Mouse (Mus musculus): ENCODE data around the gene Hspa1b.
A peak's percentile ranks its signal among the peaks of the same experiment; 100 is the strongest.
"Not testable (repeated sequence)": the region's sequence is repeated elsewhere in the genome, so short reads cannot be mapped to it uniquely, and the experiment has no call there.

Gene Hspa1b

DNA sequence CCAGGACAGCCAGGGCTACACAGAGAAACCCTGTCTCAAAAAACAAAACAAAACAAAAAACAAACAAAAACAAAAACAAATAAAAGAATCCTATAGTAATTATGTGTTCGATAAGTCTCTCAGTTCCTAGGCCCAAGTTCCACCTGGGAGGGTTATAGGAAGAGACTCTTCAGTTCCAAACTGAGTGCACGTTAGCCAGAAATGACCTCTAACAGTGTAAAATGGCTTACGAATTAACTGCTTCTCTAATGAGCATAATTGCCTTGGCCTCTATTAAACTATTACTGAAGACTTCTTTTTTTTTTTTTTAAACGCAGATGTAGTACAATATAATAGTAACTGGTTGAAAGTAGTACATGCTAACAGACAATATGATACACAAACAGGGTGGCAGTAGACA, 5.1 kb downstream of the Hspa1b start:
- peak in 1 of 2 experiments; percentile 67 for DNase-seq

DNA sequence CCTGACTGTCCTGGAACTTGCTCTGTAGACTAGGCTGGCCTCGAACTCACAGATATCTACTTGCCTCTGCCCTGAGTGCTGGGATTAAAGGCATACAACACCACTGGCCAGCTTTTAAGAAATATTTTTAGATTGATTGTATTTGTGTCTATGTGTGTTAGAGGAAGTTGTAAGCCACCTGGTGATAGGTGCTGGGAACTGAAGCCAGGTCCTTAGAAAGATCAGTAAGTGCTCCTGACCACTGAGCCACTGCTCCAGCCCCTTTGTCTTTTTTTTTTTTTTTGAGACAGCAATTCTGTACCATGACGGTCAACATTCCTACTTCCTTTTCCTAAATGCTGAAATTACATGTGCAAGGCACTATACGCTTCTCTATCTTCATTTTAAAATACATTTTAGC, 5.8 kb downstream of the Hspa1b start:
- no peak for DNase-seq

DNA sequence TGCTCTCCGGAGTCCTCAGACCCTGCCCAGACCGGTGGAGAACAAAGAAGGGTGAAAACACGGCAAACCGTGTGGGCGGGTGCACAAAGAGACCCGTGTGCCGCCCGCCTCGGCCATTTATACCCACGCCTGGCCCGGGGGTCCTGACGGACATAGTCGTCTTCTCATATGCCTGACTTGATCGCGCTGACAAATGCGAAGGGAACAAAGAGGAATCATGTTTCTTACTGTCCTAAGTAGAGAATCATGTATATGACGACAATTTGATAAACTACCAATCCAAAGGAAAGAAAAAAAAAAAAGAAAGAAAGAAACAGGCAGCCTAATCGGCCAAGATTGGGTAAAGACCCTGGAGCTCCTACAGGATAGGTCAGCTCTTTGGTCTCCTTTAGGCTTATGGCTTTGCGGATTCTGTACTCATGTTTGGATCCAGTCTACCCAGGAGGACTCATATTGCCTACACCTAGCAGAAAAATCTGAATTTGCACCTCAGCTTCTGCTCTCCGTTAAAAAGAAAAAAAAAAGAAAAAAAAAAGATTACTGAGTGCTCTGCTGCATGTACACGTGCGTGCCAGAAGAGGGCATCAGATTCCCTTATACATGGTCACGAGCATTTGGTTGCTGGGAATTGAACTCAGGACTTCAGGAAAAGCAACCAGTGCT, 6.5 kb downstream of the Hspa1b start:
- peak; percentile 69 to 74 for DNase-seq

DNA sequence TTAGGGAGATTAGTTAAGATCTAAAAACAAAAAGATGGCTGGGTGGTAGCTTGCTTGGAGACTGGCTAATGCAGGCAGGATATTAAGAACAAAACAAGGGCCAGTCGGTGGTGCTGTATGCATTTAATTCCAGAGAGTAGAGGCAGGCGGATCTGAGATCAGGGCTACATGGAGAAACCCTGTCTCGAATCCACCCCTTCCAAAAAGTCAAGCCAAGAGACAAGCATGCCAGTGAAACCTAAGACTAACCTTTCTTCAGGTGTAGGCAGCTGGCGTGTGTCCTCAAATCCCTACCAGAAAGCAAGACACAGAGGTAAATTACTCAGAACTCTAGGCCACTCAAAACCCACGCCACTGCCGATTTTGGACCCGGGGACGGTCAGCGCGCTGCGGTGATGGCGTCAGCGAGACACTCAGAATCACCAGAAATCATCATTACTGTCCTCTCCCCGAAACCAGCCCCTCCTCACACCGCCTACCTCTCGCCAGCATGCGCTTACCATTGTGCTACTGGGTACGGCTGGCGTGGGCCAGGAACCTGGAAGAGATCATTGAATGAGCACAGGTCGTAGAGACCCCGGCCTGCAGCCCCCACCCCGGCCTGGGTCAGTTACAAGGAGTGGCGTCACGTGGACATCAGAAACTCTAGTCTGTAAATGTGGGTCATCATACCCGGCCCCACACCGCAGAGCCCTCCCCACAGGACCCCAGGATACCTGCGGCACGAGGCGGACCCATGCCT, 7.2 kb downstream of the Hspa1b start:
- DNase-seq: no peak

DNA sequence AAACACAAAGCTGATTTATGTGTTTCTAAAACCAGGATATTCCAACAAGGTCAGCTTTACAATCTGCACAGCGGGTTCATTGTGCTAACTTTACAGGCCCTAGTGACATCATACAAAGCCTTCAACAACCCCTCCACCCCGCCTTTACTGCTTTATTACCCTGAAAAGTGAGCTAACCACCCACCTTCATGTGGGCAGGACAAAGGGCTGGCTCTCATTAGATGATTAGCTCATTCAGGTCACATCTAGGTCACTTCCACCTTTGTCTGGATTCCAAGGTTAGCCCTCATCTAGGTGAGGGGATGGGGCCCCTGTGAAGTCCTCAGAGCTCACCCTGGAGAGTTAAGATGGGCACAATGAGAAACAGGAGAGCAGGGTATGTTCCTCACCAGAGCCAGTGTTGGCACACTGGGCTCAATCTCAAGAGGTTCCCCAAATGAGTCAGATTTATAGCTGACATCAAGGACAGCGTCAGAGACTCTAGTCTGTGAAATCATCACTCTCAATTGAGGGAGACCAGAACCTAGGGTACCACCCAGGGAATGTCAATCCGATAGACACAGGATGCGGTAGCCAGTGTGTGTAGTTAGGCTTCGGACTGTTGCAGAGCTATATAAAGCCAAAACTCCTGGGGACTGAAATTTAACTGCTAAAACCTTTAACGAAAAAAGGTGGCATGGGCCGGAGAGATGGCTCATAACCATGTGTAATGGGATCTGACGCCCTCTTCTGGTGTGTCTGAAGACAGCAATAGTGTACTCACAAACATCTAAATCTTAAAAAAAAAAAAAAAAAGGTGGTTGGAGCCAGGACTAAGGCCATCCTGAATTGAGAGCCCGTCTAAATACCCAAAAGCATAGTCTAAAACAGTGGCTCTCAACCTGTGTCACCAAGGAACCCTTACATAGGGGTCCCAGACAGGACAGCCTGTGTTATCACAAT, 8.3 kb downstream of the Hspa1b start:
- DNase-seq: no peak

DNA sequence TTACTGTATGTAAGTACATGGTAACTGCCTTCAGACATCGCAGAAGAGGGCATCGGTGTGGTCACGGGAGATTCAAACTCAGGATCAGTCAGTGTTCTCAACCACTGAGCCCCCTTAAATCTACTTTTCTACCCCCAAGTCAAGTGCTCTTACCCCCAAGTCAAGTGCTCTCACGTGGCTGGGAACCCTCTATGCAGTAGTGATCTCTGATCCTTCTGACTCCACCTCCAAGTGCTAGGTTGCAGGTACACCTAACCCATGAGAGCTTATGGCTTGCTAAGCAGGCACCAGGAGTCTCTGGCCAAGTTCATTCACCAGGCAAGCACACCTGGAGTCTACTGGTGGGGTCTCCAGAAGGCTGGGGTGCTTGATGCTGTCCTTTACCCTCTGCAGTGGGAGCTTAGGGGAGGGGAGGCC, 9.5 kb downstream of the Hspa1b start:
- DNase-seq: no peak

DNA sequence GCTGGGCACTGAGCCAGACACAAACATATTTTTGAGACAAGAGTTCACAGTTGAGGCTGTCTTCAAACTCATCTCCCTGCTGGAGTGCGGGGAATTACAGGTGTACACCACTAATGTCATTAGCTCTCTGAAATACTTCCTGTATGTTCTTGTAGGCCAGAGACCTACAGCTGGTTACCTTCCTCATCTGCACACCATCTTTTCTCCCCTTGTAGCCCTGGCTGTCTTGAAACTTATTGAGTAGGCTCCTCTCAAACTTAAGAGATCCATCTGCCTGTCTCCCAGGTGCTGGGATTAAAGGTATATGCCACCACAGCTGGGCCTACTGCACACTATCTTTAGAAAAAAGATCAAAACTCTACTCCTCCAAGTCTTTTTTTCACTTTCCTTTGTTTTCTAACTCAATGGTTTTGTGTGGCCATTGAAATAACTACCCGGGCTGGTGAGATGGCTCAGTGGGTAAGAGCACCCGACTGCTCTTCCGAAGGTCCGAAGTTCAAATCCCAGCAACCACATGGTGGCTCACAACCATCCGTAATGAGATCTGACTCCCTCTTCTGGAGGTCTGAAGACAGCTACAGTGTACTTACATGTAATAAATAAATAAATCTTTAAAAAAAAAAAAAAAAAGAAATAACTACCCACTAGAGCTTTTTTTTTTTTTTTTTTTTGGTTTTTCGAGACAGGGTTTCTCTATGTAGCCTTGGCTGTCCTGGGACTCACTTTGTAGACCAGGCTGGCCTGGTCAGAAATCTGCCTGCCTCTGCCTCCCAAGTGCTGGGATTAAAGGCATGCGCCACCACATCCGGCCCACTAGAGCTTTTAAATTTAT, 10.1 kb downstream of the Hspa1b start:
- DNase-seq: not testable (repeated sequence)

DNA sequence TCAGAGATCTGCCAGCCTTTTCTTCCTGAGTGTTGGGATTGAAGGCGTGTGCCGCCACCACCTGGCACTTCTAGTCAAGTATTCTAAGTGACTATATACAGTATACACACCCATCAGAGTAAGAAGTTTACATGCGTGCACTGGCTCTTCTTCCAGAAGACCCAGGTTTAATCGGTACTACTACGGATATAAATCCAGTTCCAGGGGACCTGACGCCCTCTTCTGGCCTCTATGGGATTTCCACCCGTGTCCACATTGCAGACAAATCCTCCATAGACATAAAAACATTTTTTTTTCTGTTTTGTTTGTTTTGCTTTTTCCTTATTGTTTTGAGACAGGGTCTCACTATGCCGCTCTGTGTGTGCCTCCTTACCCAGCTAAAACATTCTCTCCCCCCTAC, 11.4 kb downstream of the Hspa1b start:
- DNase-seq: peak; percentile 65 to 76

DNA sequence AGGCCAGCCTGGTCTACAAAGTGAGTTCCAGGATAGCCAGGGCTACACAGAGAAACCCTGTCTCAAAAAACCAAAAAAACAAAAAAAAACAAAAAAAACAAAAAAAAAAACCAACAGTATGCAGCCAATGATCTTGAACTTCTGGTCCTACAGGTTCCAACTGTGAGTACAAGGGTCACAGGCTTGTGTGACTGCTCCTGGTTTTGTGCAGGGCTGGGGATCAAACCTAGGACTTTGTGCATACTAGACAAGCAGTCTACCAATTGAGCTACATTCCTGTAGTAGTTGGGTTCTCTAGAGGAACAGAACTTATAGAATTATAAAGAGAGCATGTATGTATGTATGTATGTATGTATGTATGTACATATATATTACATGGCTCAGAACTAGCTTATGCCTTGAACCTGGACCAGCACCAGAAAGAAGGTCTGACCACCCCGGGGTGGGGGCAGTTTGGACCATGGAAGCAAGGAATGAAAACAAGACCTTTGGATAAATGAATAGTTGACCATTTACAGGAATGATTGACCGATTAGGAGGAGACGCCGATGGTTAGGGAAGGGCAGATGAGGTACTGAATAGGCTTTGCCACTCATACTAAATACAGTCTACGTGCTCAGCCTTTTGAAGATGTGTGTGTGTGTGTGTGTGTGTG, 12.4 kb downstream of the Hspa1b start:
- peak; percentile 73 to 80 for DNase-seq

DNA sequence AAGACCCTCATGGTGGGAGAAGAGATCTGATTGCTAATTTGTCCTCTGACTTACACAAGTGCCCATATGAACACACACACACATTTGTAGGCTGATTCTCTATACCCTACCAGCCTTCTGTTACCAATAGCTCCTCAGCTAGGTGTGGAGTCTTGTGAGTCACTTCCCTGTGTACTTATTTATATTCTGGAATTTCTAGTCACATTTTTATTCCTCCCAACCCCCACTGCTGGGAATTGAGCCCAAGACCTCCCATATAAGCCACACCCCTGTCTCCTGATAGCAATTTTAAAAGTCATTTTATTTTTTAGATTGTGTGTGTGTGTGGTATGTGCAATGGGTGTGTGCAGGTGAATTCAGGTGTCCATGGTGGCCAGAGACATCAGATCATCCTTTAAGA, 14.7 kb downstream of the Hspa1b start:
- peak; percentile 70 to 73 for DNase-seq

DNA sequence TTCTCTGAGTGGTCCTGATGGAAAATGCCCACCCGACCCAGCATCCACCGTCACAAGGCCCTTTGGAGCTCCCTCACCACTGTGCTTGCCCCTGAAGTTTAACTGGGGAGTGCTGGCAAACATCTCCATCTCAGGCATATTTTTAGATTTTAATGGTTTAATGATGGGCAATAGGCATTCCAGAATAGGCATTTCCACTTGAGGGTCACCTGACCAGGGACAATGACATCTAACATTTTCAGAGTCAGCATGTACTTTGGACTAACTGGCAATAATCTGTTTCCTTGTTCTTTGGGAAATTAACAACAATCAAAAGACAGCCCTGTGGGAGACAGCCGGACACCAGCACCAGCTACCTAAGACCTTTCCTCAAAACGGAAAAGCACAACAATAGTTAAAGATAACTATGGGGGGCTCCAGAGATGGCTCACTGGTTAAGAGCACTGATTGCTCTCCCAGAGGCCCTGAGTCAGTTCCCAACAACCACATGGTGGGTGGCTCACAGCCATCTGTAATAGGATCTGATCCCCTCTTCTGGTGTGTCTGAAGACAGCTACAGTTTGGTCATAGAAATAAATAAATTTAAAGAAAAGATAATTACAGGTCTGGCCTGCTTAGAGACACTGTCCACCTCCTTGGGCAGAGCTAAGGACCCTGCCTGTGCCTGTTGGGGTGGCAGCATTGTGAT, 15.8 kb downstream of the Hspa1b start:
- DNase-seq: peak; percentile 63 to 66

DNA sequence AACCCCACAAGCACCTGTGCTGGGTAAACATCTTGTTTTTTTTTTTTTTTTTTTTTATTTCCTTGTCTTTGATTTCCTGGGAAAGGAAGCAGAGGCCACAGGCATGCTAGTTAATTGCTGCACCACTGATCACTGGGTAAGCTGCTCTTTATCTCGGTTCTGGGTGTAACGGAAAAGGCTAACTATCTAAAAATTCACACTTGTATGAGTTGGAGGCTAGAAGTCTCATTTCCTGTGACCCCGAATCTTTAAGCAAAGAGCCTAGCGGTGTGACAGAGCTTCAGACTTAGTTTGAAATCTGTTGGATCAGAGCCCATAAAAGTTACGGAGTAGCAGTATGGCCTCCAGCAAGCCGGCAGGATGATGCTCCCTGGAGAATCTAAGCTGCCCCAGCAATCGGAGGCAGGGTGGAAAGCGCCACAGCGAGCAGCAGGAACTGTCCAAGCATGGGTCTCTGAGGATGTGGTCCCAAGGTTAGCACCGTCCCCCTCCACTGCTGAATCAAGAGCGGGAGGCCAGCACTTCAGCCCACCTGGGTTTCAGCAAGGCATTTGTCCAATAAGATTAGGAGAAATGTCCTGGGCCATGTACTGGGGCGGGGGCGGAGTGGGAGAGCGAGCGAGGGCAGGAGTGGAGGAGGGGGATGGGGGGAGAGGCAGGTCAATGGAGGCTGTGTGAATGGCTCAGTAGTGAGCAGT, 17.5 kb downstream of the Hspa1b start:
- DNase-seq: no peak

DNA sequence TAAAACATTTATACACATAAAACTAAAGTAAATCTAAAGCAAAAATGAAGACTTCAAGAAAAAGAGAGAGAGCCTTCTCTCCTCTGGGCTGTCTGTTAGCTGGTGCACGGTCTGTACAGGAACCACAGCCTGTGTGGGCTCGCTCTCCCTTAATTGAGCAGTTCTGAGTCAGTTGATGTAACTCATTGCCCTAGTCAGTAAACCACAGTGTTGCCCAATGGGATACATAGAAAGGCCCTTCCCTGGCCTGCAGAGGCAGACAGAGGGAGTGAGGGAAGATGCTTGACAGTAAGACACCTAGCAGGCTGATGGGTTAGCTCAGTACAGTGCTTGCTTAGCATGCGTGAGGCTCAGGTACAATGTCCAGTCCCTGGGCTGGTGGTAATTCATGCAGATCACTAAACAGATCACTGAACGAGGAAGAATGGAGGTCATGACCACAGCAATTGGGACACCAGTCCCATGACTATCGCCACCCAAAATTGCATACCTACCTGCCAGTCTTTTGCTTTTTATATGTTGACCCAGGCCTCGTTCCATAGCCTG, 21.0 kb downstream of the Hspa1b start:
- peak; percentile 80 to 86 for DNase-seq

DNA sequence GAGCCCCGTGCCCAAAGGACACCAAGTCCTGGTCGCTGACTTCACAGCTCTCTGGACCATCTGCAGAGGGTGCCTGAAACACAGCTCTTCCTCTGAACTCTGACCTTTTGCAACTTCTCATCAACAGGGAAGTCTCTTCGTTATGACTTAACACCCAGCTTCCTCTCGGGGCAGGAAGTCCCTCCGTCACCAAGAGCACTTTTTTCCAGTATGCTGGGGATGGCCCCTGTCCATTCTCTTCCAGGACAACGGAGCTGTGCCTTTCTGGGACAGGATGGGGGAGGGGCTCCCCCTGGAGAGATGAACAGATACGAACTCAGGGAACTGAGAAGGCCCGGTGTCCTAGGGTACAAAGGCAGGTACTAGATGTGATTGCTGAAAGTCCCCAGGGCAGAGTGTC, 24.2 kb downstream of the Hspa1b start:
- peak in 1 of 2 experiments; percentile 60 for DNase-seq

DNA sequence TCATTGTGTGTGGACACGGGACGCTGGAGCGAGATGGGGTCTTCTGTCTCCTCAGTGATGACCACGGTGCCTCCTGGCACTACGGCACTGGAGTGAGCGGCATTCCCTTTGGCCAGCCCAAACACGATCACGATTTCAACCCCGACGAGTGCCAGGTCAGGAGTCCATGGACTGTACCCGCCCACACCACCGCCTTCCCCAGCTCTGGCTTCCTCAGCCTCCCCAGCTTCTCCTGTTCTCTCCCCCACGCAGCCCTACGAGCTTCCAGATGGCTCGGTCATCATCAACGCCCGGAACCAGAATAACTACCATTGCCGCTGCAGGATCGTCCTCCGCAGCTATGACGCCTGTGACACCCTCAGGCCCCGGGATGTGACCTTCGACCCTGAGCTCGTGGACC, 25.0 kb downstream of the Hspa1b start:
- DNase-seq: peak; percentile 70 to 77

DNA sequence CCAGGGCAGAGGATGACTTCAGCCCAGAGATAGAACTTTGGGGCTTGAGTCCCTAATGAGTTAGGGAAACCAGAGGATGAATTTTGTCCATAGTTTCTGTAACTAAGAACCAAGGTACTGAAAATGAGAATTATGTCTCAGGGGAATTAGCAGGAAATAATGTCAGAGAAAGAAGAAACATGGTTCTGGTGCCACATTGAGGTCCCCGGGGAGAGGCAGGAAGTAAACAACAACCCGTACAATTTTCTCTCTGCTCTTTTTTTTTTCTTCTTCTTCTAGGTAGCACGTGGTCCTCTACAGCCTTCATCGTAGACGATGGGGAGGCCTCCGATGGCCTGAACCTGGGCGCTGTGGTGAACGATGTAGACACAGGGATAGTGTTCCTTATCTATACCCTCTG, 26.8 kb downstream of the Hspa1b start:
- DNase-seq: no peak

DNA sequence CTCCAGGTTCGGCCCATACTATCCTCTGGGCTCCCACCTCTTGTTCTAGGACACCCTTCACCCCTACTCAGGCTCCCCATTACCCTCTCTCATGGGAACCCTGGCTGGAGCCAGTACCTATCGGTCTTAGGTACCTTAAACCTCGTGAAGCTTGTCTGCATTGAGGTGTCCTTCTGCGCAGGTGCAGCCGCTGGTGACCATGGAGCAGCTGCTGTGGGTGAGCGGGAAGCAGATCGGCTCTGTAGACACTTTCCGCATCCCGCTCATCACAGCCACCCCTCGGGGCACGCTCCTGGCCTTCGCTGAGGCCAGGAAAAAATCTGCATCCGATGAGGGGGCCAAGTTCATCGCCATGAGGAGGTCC, 27.3 kb downstream of the Hspa1b start:
- no peak for DNase-seq

DNA sequence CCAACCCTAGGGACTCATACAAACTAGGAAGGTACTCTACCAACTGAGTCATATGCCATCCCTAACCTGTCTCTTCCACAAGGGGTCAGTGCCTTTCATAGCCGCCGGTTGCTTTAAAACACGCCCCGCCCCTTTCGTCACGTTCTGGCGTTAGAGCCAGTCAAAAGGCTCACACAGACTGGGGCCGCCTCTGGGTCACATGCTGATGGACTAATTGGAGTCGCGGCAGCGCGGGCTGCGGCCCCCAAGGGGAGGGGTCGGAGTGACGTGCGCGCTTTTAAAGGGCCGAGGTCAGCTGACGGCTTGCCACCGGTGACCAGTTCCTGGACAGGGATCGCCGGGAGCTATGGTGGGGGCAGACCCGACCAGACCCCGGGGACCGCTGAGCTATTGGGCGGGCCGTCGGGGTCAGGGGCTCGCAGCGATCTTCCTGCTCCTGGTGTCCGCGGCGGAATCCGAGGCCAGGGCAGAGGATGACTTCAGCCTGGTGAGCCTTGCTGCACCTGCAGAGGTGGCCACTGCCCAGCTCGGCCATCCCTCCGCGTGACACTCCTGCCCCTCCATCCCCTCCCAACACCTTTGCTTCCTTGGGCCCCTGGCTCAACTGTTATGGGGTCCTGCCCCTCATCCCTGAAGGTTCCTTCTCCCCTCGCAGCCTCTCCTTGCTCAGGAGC, 27.8 kb downstream of the Hspa1b start, which contains the start of gene Neu1:
Neu1 (plus strand) TSS at position 193 of the 674 bp plus-strand sequence.
- peak; percentile 99 for DNase-seq

DNA sequence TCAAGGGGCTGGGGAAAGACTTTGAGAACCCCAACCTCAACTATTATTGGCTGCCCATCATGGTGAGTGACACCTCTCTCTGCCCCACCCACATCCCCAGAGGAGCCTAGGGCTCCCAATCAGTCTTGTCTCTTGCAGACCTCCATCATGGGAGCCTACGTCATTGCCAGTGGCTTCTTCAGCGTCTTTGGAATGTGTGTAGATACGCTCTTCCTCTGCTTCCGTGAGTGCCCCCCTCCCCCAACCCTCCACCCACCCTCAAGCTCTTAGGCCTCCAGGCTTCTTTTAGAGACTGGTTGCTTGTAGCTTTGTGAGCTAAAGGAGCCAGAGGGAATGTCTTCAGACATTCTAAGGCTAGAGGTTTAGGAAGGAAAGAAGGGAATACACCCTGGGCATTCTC, 30.2 kb downstream of the Hspa1b start:
- no peak for DNase-seq
